Mouse (Mus musculus) frontal cortex, postnatal 25 days (tissue): ENCODE results near the gene Phactr1.
A peak's percentile ranks its signal among the peaks of the same experiment; 100 is the strongest.

Source experiments
- DNase-seq, 2 experiments: peaks; one replicate each; pipeline ENCODE4 v3.0.0; 2022; ENCODE audit warnings: low spot score in 2 of 2

The Phactr1 gene

GRCm38 (mm10) chr13:42757654-42758400, 77.4 kb downstream of the Phactr1 start:
- DNase-seq, result no peak

GRCm38 (mm10) chr13:42759170-42759569, 78.7 kb downstream of the Phactr1 start:
- DNase-seq, result no peak

- no peak for DNase-seq
These were observed 80.6 kb downstream of the Phactr1 start for GRCm38 (mm10) chr13:42760907-42761544.

GRCm38 (mm10) chr13:42772314-42772713, 91.9 kb downstream of the Phactr1 start:
- DNase-seq, result no peak

- no peak for DNase-seq
These were observed 93.6 kb downstream of the Phactr1 start for GRCm38 (mm10) chr13:42774040-42774439.

- DNase-seq, result no peak
These were observed 101.7 kb downstream of the Phactr1 start for GRCm38 (mm10) chr13:42782151-42782550.

GRCm38 (mm10) chr13:42789221-42789620, 108.8 kb downstream of the Phactr1 start:
- no peak for DNase-seq

GRCm38 (mm10) chr13:42792279-42792678, 111.9 kb downstream of the Phactr1 start:
- no peak for DNase-seq

- no peak for DNase-seq
These were observed 120.1 kb downstream of the Phactr1 start for GRCm38 (mm10) chr13:42800523-42800922.

- DNase-seq, result no peak
These were observed 123.9 kb downstream of the Phactr1 start for GRCm38 (mm10) chr13:42804314-42804713.

GRCm38 (mm10) chr13:42812762-42813161, 132.3 kb downstream of the Phactr1 start:
- DNase-seq, result no peak

GRCm38 (mm10) chr13:42818378-42818777, 138.0 kb downstream of the Phactr1 start:
- DNase-seq, result peak in 1 of 2 experiments; percentile 63

GRCm38 (mm10) chr13:42820513-42820912, 140.1 kb downstream of the Phactr1 start:
- no peak for DNase-seq

- DNase-seq, result no peak
These were observed 141.1 kb downstream of the Phactr1 start for GRCm38 (mm10) chr13:42821426-42822106.

- DNase-seq, result peak; percentile 87 to 90
These were observed 142.1 kb downstream of the Phactr1 start for GRCm38 (mm10) chr13:42822545-42822944.

GRCm38 (mm10) chr13:42823875-42824274, 143.5 kb downstream of the Phactr1 start:
- no peak for DNase-seq

- DNase-seq, result no peak
These were observed 146.2 kb downstream of the Phactr1 start for GRCm38 (mm10) chr13:42826602-42827001.

- DNase-seq, result no peak
These were observed 148.6 kb downstream of the Phactr1 start for GRCm38 (mm10) chr13:42828978-42829377.

- DNase-seq, result no peak
These were observed 155.0 kb downstream of the Phactr1 start for GRCm38 (mm10) chr13:42835441-42835840.

- no peak for DNase-seq
These were observed 158.9 kb downstream of the Phactr1 start for GRCm38 (mm10) chr13:42839358-42839757.

- no peak for DNase-seq
These were observed 171.7 kb downstream of the Phactr1 start for GRCm38 (mm10) chr13:42852086-42852485.

- DNase-seq, result no peak
These were observed 173.6 kb downstream of the Phactr1 start for GRCm38 (mm10) chr13:42853900-42854595.
